Mouse (Mus musculus): ENCODE measurements around the gene Sohlh2.
"Not testable (repeated sequence)": the region's sequence is repeated elsewhere in the genome, so short reads cannot be mapped to it uniquely, and the experiment has no call there.

The Sohlh2 gene

GRCm38 (mm10) chr3:55181766-55182165 is at the start of gene Sohlh2:
Gene Sohlh2, plus strand, starts transcription at chr3:55182028.
- DNase-seq: no peak

- DNase-seq: no peak
These were observed 44.8 kb upstream of the Sohlh2 start, which contains the start of gene Ccdc169 for GRCm38 (mm10) chr3:55137039-55137438. Gene Ccdc169, plus strand, starts transcription at chr3:55137339.

GRCm38 (mm10) chr3:55139837-55140236 is 42.0 kb upstream of the Sohlh2 start:
- DNase-seq: no peak

- DNase-seq: no peak
These were observed 40.4 kb upstream of the Sohlh2 start for GRCm38 (mm10) chr3:55141401-55141800.

GRCm38 (mm10) chr3:55144916-55145315 is 36.9 kb upstream of the Sohlh2 start:
- no peak for DNase-seq

- DNase-seq: no peak
These were observed 35.4 kb upstream of the Sohlh2 start for GRCm38 (mm10) chr3:55146441-55146840.

- DNase-seq: no peak
These were observed 34.7 kb upstream of the Sohlh2 start for GRCm38 (mm10) chr3:55147156-55147555.

- DNase-seq: no peak
These were observed 33.7 kb upstream of the Sohlh2 start for GRCm38 (mm10) chr3:55148091-55148490.

GRCm38 (mm10) chr3:55151656-55152433 is 30.0 kb upstream of the Sohlh2 start:
- no peak for DNase-seq

GRCm38 (mm10) chr3:55152673-55153334 is 29.0 kb upstream of the Sohlh2 start:
- DNase-seq: no peak

- no peak for DNase-seq
These were observed 27.7 kb upstream of the Sohlh2 start for GRCm38 (mm10) chr3:55154163-55154562.

- DNase-seq: no peak
These were observed 24.4 kb upstream of the Sohlh2 start for GRCm38 (mm10) chr3:55157413-55157812.

- no peak for DNase-seq
These were observed 20.7 kb upstream of the Sohlh2 start for GRCm38 (mm10) chr3:55161144-55161543.

GRCm38 (mm10) chr3:55163510-55163909 is 18.3 kb upstream of the Sohlh2 start:
- no peak for DNase-seq

- no peak for DNase-seq
These were observed 9.3 kb upstream of the Sohlh2 start for GRCm38 (mm10) chr3:55172478-55172877.

- DNase-seq: no peak
These were observed 4.6 kb upstream of the Sohlh2 start for GRCm38 (mm10) chr3:55177271-55177670.

- no peak for DNase-seq
These were observed 9.8 kb downstream of the Sohlh2 start for GRCm38 (mm10) chr3:55191668-55192067.

- DNase-seq: no peak
These were observed 11.5 kb downstream of the Sohlh2 start for GRCm38 (mm10) chr3:55193351-55193750.

GRCm38 (mm10) chr3:55194792-55195191 is 13.0 kb downstream of the Sohlh2 start:
- DNase-seq: no peak

- no peak for DNase-seq
These were observed 13.9 kb downstream of the Sohlh2 start for GRCm38 (mm10) chr3:55195581-55196327.

GRCm38 (mm10) chr3:55196328-55196710 is 14.5 kb downstream of the Sohlh2 start:
- no peak for DNase-seq

GRCm38 (mm10) chr3:55203621-55204020 is 21.8 kb downstream of the Sohlh2 start:
- DNase-seq: not testable (repeated sequence)

GRCm38 (mm10) chr3:55206413-55206812 is 24.6 kb downstream of the Sohlh2 start:
- DNase-seq: no peak

- DNase-seq: no peak
These were observed 25.8 kb downstream of the Sohlh2 start for GRCm38 (mm10) chr3:55207665-55208064.

All from thymus, adult 18-20 months (tissue).